Mouse (Mus musculus) G1E (cell line): Measurements from ENCODE around the gene Gm19668.
"Not testable (repeated sequence)": the region's sequence is repeated elsewhere in the genome, so short reads cannot be mapped to it uniquely, and the experiment has no call there.

Source experiments
- CTCF ChIP-seq: IDR thresholded peaks from 2 replicates; pipeline ENCODE4 v1.5.1; 2012; ENCODE audit warnings: low read depth, low read length, inconsistent platforms, mixed read lengths
- GATA1 ChIP-seq: IDR thresholded peaks from 2 replicates; pipeline ENCODE4 v1.6.1; 2012; ENCODE audit warnings: borderline replicate concordance, low read length, inconsistent platforms, mixed read lengths
- GATA2 ChIP-seq: IDR thresholded peaks from 2 replicates; pipeline ENCODE4 v1.6.1; 2012; ENCODE audit warnings: low read depth, low read length, inconsistent platforms, borderline replicate concordance
- POLR2AphosphoS5 ChIP-seq: IDR thresholded peaks from 2 replicates; pipeline ENCODE4 v1.6.1; 2012; ENCODE audit warnings: low read depth, low read length, inconsistent platforms; ENCODE audit not compliant: insufficient replicate concordance
- TAL1 ChIP-seq: conservative IDR thresholded peaks from 2 replicates; pipeline ENCODE4 v1.6.1; 2012; ENCODE audit warnings: low read depth, low read length, inconsistent platforms, mixed read lengths

DNA sequence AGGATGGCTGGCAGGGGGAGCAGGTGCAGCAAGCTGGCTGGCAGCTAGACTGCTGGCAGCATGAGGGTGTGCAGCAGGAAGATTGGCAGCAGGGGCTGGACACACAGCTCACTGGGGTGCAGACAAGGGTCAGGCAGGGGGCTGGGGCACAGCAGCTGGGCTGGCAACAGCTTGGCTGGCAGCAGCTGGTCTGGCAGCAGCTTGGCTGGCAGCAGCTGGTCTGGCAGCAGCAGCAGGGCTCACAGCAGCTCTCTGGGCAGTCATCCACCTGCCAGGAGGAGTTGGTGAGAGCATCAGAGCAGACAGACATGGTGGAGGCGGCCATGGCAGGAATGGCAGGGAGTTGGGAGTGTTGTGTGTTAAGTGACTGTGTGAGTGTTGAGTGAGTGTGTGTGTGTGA lies 11.1 kb downstream of the Gm19668 start, which contains the start of gene Gm7137:
- not testable (repeated sequence) for TF ChIP-seq CTCF, TAL1, GATA1, GATA2, POLR2AphosphoS5
